Mouse (Mus musculus): ENCODE data around the gene Slc12a6.

The Slc12a6 gene

GRCm38 (mm10) chr2:112328069-112328777 lies 62.6 kb downstream of the Slc12a6 start:
- WGBS: 86% methylated on average over 11 of the region's 11 CpGs

- 69% methylated on average over 4 of the region's 4 CpGs for WGBS
Observed at GRCm38 (mm10) chr2:112332051-112332898, 66.7 kb downstream of the Slc12a6 start.

DNA sequence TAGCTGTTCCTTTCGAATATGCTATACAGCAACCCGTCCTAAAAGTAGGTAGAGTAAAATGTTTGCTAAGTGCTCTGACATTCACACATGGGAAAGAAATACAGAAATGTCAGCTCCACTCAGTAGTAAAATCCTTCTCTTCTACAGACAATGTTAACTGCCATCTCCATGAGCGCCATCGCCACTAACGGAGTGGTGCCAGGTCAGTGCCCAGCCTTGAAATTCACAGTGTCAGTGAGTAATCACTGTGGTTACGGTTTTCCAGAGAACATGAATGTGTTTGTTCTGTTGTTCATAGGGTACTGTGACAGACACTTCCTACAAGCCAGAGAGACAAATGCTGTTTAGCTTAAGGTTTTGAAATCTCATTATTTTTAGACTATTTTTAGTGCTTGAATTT lies 71.6 kb downstream of the Slc12a6 start:
- 91% methylated on average over 6 of the region's 6 CpGs for WGBS

DNA sequence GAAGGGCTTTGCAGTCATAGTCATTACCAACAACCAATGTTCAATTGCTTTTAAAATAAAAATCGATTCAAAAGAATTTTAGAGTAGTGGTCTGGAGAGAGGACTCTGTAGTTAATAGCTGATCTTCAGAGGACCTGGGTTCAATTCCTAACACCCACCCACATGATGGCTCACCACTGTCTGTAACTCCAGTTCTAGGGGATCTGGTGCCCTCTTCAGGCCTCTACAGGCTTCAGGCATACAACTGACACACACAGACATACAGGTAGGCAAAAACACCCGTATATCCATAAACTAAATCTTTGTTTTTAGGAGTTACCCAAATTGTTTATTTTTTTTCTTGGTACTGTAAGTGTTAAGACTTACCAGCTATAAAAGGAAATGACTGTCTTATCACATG lies 74.1 kb downstream of the Slc12a6 start:
- WGBS: 88% methylated on average over 2 of the region's 2 CpGs

GRCm38 (mm10) chr2:112341117-112341516 lies 75.5 kb downstream of the Slc12a6 start:
- 65% methylated on average over 3 of the region's 3 CpGs for WGBS

DNA sequence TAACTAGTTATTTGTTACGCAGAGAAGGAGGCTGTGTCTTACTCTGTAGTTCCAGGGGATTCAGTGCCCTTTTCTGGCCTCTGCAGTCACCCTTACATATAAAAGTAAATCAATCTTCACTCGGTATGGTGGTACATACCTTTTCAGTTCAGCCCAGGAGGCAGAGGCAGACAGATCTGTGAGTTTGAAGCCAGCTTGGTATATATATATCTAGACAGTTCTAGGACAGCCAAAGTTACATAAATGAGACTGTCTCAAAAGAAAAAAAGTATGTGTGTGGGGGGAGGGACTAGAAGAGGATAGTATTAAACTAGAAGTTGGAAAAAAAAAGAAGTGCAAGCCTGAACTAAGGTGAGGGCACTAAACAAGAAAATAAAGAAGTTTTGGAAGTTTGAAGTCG lies 82.6 kb downstream of the Slc12a6 start:
- 76% methylated on average over 3 of the region's 3 CpGs for WGBS

DNA sequence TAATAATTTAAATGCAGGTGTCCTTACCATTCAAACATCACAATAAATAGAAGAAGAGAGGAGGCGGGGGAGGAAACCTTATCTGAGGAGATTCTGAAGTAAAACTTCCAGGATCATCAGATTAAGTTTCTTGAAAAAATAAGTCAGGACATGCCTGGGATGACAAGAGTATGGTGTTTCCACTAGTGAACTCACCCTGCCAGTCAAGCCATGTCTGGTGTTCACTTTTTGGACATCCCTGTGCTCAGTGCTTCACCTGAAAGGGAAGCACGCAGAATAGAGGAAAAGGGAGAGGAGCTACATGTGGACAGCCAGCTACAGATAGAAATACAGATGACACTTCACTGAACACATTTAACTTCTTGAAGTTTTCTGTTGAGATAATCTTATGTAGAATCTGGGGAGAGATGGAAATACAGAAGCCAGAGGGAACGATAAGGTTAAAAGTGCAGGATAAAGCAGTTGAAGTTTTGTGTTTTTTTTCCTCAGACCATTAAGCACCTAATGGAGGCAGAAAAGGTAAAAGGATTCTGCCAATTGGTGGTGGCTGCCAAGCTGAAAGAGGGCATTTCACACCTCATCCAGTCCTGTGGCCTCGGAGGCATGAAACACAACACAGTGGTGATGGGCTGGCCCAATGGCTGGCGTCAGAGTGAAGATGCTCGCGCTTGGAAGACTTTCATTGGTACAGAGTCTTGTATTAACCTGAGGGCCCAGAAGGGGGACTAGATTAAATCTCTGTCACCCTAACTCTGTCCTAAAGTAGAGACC lies 88.2 kb downstream of the Slc12a6 start:
- WGBS: 90% methylated on average over 7 of the region's 7 CpGs

DNA sequence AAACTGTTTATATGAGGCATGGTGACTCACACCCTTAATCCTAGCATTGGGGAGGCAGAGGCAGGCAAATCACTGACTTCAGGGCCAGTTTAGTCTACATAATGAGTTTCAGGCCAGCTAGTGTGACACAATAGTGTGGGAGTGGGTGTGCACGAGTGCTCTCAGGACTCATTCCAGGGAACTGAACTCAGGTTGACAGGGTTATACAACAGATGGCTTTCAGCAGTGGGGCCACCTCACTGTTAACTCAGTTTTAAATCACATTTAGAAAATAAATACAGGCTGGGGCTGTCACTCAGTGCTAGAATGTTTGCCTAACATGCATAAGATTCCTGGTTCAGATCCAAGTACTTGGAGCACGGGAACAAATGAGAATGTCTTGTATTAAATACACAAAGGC lies 94.0 kb downstream of the Slc12a6 start:
- WGBS: 36% methylated on average over 2 of the region's 2 CpGs

DNA sequence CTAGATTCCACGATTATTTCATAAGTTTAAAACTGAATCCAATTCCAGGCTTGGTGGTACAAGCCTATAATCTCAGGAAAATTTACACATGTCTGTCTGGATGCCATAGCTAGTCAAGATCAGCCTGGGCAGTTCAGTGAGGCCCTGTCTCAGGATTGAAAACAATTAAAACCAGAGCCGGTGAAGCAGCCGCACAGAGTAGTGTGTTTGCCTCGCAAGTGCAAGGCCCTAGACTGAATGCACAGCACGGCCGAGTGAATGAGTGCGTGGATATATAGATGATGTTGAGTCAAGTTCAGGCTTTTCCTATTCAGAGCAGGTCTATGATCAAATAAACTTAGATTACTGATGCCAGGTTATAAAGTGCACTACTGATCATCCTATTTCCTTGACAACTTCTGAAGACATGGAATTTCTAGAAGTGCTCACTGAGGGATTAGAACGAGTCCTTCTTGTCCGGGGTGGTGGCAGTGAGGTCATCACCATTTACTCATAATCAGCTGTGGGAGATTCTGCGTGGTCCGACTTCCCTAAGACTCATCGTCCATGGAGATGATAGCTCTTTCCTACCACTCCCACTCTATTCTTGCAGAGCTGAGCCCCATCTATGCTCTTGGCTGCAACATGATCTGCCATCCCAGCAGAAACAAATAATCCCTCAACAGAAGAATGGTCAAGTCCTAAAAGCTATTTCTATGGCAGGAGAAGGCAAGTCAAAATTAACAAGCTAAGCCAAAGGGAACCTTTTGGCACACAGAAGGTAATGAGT lies 94.6 kb downstream of the Slc12a6 start:
- 77% methylated on average over 12 of the region's 12 CpGs for WGBS

GRCm38 (mm10) chr2:112360781-112361169 lies 95.2 kb downstream of the Slc12a6 start:
- 56% methylated on average over 2 of the region's 2 CpGs for WGBS

GRCm38 (mm10) chr2:112367222-112367621 lies 101.6 kb downstream of the Slc12a6 start:
- 14% methylated on average over 15 of the region's 15 CpGs for WGBS

DNA sequence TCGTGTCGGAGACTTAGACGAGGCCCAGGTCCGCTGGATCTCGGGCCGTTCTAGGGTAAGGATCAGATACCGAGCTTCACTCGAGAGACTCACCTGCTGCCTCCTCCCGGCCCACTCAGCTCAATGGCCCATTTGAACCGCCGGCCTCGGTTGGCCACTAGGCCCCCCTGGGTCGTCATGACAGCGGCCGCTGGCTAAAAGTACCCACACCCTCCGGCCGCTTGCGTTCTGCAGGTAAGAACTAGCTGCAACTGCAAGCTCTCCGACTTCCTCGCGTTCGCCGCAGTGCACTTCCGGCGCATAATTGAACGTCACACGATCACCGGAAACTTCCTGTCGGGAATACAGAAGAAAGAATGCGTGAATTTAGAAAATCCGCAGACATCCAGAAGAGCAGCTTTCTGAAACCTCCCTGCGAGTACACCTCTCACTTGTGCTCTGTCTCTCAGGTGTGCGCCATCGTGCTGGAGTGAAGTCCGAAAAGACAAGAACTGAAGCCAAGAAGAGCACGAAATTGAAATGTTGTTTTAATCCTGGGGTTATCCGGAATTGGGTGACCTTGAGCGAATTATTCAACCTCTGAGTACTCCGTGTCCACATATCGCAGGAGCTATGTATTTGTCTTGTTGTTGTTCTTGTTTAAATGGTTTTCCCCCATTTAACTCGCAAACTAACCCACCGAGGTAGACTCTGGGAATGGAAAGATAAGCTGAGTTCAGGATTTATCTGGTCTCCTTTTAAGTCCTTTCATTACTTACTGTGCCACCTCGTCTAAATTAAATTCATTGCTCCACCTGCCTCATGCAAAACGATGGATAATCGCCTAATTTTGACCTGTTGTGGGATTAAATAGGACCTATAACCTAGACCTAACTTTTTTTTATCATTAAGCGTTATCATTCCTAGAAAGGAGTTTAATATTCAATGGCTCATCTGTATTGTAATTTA lies 102.4 kb downstream of the Slc12a6 start, which contains the start of gene Emc4:
Gene Emc4 (minus strand): TSS at position 302 of the 948 bp plus-strand sequence.
- 1% methylated on average over 46 of the region's 46 CpGs for WGBS

DNA sequence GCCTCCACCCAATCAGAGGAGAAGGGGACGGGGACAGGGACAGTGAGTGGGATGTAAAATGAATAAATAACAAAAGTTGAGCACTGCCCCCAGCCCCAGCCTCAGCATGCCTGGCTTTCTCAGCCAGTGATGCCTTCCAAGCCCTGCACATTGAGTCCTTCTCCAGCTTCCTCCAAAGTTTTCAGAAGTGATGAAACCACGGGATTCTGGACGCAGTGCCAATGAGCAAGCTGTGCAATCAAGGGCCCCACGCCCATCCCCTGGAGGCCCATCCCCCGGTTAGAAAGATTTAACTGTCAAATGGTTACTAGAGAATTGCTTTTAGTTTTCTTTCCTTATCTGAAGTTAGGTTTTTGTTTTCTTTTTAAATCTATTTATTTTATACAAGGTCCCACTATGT lies 104.3 kb downstream of the Slc12a6 start:
- 64% methylated on average over 5 of the region's 5 CpGs for WGBS

DNA sequence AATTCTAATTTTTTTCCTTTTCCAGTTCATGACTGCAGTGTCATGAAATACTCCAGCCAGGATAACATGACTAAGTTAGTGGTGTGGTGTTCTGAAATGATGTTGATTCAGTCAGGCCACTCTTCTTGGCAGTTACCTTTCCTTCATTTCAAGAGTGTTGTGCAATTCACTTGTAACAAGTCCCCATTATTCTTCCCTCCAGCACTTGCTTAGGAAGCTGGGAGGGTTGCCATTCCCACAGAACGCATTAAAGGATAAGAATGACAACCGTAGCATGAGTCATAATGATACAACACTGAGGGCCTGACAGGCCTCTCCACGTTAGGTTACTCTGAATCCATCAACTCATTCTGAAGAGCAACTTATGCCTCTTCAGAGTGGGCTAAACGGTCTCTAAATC lies 107.5 kb downstream of the Slc12a6 start:
- WGBS: 58% methylated on average over 4 of the region's 4 CpGs

- WGBS: 62% methylated on average over 5 of the region's 5 CpGs
Observed at GRCm38 (mm10) chr2:112374610-112375009, 109.0 kb downstream of the Slc12a6 start.

DNA sequence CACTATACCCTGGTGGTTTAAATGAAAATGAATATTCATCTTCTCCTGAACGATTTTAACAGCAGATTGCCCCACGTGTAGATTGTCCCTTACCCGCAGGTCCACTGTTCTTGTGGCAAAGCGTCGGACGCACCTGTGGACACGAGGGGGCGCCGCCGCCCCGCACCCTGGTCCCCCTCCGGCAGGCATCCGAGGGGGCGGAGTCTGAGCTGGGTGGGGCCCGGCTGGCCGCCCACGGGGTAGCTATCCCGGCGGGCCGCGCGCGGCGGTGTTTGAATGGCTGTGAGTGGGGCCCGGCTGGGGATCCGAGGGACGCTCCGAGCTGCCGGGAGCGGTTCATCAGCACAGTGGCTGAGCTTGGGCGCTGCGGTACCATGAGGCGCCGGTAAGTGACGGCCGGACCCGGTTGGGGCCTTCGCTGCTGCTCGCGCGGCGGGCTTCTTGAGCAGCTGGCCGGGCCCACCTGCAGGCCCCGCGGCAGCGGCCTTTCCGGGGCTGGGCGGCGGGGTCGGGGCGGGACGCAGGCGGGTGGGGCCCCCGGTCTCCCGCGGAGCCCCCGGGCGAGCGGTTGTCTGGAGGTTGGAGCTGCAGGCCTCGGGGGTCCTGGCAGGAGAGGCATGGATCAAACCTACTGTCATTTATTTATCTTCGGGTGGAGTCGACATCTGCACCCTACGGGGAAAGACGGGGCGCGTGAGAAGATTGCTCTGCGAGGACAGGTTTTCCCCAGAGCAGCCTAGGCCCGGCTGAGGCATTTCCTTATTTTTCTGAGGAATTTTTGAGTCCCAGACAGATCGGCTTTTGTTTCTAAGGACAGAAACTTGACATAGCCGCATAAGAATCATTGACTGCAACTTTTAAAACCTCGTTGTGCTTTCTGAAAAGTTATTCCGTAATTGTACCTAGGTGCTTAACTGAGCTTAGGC lies 113.6 kb downstream of the Slc12a6 start, which contains the start of gene Katnbl1:
Gene Katnbl1 (plus strand): TSS at position 239 of the 926 bp plus-strand sequence.
- under 1% methylated on average over 72 of the region's 72 CpGs for WGBS

DNA sequence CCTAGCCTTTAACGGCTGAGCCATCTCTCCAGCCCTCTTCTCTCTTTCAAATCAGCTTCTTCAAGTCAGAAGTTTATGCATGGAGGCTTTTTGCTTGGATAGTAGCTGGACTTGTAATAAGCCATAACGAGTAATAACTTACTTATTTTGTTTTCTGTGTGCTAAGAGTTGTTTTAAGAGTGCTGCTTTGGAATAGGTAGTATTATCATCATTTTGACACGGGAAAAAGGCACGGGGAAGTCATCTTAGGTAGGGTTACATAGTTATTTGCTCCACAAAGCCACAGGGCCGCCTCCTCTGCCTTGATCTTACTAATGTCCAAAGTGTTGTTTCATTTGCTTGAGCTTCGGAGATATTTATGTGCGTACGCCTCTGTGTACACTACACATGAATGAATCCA lies 114.5 kb downstream of the Slc12a6 start:
- WGBS: 27% methylated on average over 8 of the region's 8 CpGs

DNA sequence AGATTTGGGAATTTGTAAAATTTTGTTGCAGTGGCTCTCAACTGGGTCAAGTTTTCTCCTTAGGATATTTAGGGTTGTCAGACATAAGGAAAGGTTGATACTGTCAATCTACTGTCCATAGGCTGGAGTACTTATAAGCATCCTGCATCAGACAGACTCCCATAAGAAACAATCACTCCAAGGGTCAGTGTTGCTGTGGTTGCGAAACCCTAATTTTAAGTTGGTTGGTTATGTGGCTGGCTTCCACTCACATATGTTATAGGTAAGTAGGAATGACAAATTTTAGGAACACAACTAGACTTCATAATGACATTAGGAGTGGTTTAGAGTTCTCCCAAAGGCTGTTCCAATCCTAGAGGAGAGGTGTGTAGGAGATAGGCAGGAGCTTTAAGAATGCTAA lies 115.6 kb downstream of the Slc12a6 start:
- whole genome bisulfite sequencing: 98% methylated on average over 1 of the region's 1 CpGs

DNA sequence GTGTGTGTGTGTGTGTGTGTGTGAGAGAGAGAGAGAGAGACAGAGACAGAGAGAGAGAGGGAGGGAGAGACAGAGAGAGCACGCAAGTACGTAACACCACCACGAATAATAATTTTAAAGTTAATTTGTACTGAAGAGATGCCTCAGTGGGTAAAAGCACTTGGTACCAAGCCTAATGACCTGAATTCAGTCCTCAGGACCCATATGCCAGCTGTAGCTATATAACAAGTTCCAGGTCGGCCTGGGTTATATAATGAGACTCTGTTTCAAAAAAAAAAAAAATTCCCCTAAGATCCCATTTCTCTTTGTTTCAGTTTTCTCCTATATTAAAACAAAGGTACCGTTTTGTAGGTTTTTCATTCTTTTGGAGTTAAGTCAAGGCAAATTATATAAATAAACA lies 125.2 kb downstream of the Slc12a6 start:
- WGBS: 52% methylated on average over 5 of the region's 5 CpGs

Measured in cerebral cortex, adult 2 months (tissue).